Mouse (Mus musculus): ENCODE data around the gene Olfr506. TPM values are rescaled to one million over a fixed set of nuclear protein-coding genes. Genes with fewer than 3 reads are reported as not detected.

Olfr506 gene
- not detected in 4 replicates for total RNA-seq (2023)

GRCm38 (mm10) chr7:108610487-108610886 is at the start of gene Olfr506:
Gene Olfr506 (plus strand): TSS chr7:108610787.

GRCm38 (mm10) chr7:108565693-108566092 is 44.9 kb upstream of the Olfr506 start, which contains the start of gene Olfr504:
Gene Olfr504 (minus strand): TSS chr7:108565793.

DNA sequence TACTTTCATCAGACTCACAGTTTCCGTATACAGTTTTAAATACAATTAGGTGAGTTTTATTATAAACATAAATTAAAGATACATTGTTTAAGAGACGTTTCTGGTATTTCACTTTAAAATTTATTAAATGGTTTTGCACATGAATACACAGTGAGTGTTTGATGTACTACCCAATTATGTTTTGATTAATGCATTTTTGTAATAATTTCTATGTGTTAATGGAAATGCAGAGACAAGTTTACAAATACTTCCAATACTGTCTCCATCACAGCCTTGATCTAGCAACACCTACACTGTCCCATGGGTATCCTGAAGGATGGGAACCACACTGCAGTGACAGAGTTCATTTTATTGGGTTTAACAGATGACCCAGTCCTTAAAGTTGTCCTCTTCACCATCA is 10.9 kb downstream of the Olfr506 start, which contains the start of gene Olfr507:
Olfr507 (plus strand) TSS at position 301 of the 400 bp plus-strand sequence.

DNA sequence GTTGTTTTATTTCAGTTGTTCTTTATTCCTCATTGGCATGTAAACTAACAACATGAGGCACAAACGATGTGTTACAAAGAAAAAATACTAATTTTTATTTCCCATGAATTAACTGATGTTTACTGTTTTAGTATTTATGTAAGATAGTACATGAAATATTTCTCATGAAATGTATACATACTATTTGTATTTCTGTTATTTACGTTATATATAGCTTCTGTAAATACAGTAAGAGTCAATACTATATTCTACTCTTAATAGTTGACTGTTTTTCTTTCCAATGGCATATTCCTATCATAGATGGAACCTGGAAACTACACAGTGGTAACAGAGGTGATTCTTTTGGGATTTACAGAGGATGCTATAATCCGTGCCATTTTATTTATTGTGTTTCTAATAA is 19.1 kb downstream of the Olfr506 start, which contains the start of gene Olfr508:
Olfr508 (plus strand) TSS at position 301 of the 400 bp plus-strand sequence.

GRCm38 (mm10) chr7:108651806-108652205 is 41.2 kb downstream of the Olfr506 start, which contains the start of gene Olfr509:
Gene Olfr509 (minus strand): TSS chr7:108651906.

Other genes with a start within 250 kb of the Olfr506 start
- not detected in 4 replicates for gene Olfr494, start 245.5 kb upstream of the Olfr506 start, total RNA-seq (2023)
- gene Olfr495, start 217.6 kb upstream of the Olfr506 start, total RNA-seq (2023), result not detected in 4 replicates
- gene Olfr497, start 190.4 kb upstream of the Olfr506 start, total RNA-seq (2023), result not detected in 4 replicates
- gene Olfr498, start 145.5 kb upstream of the Olfr506 start, total RNA-seq (2023), result not detected in 4 replicates
- not detected in 4 replicates for gene Olfr502, start 85.7 kb upstream of the Olfr506 start, total RNA-seq (2023)
- gene Olfr503, start 66.3 kb upstream of the Olfr506 start, total RNA-seq (2023), result not detected in 4 replicates
- not detected in 4 replicates for gene Olfr504, start 45.0 kb upstream of the Olfr506 start, total RNA-seq (2023)
- gene Olfr507, start 11.0 kb downstream of the Olfr506 start, total RNA-seq (2023), result not detected in 4 replicates
- gene Olfr508, start 19.2 kb downstream of the Olfr506 start, total RNA-seq (2023), result not detected in 4 replicates
- gene Olfr509, start 41.1 kb downstream of the Olfr506 start, total RNA-seq (2023), result 0.15 TPM in 1 of 4 replicates, not detected in the others
- gene Olfr510, start 55.6 kb downstream of the Olfr506 start, total RNA-seq (2023), result not detected in 4 replicates
- gene Olfr512, start 102.5 kb downstream of the Olfr506 start, total RNA-seq (2023), result not detected in 4 replicates
- not detected in 4 replicates for gene Olfr513, start 140.2 kb downstream of the Olfr506 start, total RNA-seq (2023)
- not detected in 4 replicates for gene Olfr514, start 215.2 kb downstream of the Olfr506 start, total RNA-seq (2023)
- not detected in 4 replicates for gene Olfr516, start 239.7 kb downstream of the Olfr506 start, total RNA-seq (2023)